Mouse (Mus musculus) liver, embryonic 14.5 days (tissue): Measurements from ENCODE around the gene Dhx37. TPM values are rescaled to one million over a fixed set of nuclear protein-coding genes. Genes with fewer than 3 reads are reported as not detected.

Experiments used
- ATAC-seq: fragments of 200-750 bp; cut with Nextera tagmentation; 2 replicates; pipeline ENCODE4 v1.8.0; 2017; ENCODE audit warnings: moderate number of reproducible peaks, mild to moderate bottlenecking, moderate library complexity; ENCODE audit not compliant: insufficient read depth
- DNase-seq, 3 experiments: peaks; one replicate each; pipeline ENCODE4 v3.0.0-alpha.2; 2012 to 2013; ENCODE audit warnings: low read depth in 3 of 3, low spot score in 3 of 3
- H3K27ac ChIP-seq: fragments of 300-500 bp; sonication (generic); 2 replicates; pipeline ENCODE4 v1.5.1; 2014; ENCODE audit warnings: moderate library complexity, mild to moderate bottlenecking, control low read depth, inconsistent platforms
- H3K27me3 ChIP-seq: fragments of 300-500 bp; sonication (generic); 2 replicates; pipeline ENCODE4 v1.6.1; 2014; ENCODE audit warnings: mild to moderate bottlenecking, low read length, moderate library complexity; ENCODE audit not compliant: control insufficient read depth, insufficient read depth
- H3K36me3 ChIP-seq: fragments of 300-500 bp; sonication (generic); replicated peaks from 2 replicates; pipeline ENCODE4 v1.6.1; 2014; ENCODE audit warnings: low read depth; ENCODE audit not compliant: control insufficient read depth, insufficient read depth
- H3K4me1 ChIP-seq, 2 experiments: fragments of 200-500 bp in 1 of 2; fragments of 300-500 bp in 1 of 2; sonication (generic) in 1 of 2; replicated peaks; 2 replicates each; pipeline ENCODE4 v1.6.1; 2012 to 2014; ENCODE audit warnings: antibody characterized with exemption in 1 of 2, inconsistent platforms in 1 of 2, low read length in 1 of 2; ENCODE audit not compliant: control insufficient read depth in 2 of 2, insufficient read depth in 2 of 2
- H3K4me2 ChIP-seq: fragments of 300-500 bp; sonication (generic); 2 replicates; pipeline ENCODE4 v1.6.1; 2014; ENCODE audit warnings: low read depth, mild to moderate bottlenecking, control low read depth, moderate library complexity
- H3K4me3 ChIP-seq, 2 experiments: fragments of 200-500 bp in 1 of 2; fragments of 300-500 bp in 1 of 2; sonication (generic) in 1 of 2; 2 replicates each; pipeline ENCODE4 v1.5.1; 2012 to 2014; ENCODE audit warnings: low read depth in 2 of 2, low read length in 2 of 2, mild to moderate bottlenecking in 2 of 2, control low read depth in 1 of 2, inconsistent platforms in 1 of 2, moderate library complexity in 1 of 2; ENCODE audit not compliant: insufficient read depth in 1 of 2
- H3K9ac ChIP-seq: fragments of 300-500 bp; sonication (generic); replicated peaks from 2 replicates; pipeline ENCODE4 v1.6.1; 2014; ENCODE audit warnings: mild to moderate bottlenecking, control low read depth, moderate library complexity
- H3K9me3 ChIP-seq: fragments of 300-500 bp; sonication (generic); 2 replicates; pipeline ENCODE4 v1.6.1; 2016; ENCODE audit warnings: low read length, mixed read lengths; ENCODE audit not compliant: control insufficient read depth
- CTCF ChIP-seq: IDR thresholded peaks from 2 replicates; pipeline ENCODE4 v1.5.1; 2016; ENCODE audit warnings: antibody characterized with exemption, low read depth, control low read depth
- EP300 ChIP-seq: IDR thresholded peaks from 2 replicates; pipeline ENCODE4 v1.6.1; 2016; ENCODE audit warnings: antibody characterized with exemption, low read depth
- WGBS: fragments of 180-500 bp; shearing (Covaris S2); extraction: QIAGEN DNeasy Blood & Tissue Kit; methylation state at CpG from one replicate; pipeline ENCODE4 v1.1.7; 2014; ENCODE audit not compliant: insufficient replicate concordance; 5-methylcytosine and 5-hydroxymethylcytosine counted together
- polyA plus RNA-seq, 2 experiments: library from polyadenylated mRNA; depleted of rRNA in 1 of 2; stranded (reverse) in 1 of 2; unstranded in 1 of 2; fragments of >200 nt; fragmentation: Nextera tagmentation in 1 of 2; extraction: Ambion mirVana in 1 of 2; gene quantifications; 2 replicates each; pipeline versions ENCODE4 v1.2.1 to v1.2.3; 2012 to 2014

Dhx37 gene
- polyA plus RNA-seq, 2 experiments: 2.2 to 8.1 TPM

DNA sequence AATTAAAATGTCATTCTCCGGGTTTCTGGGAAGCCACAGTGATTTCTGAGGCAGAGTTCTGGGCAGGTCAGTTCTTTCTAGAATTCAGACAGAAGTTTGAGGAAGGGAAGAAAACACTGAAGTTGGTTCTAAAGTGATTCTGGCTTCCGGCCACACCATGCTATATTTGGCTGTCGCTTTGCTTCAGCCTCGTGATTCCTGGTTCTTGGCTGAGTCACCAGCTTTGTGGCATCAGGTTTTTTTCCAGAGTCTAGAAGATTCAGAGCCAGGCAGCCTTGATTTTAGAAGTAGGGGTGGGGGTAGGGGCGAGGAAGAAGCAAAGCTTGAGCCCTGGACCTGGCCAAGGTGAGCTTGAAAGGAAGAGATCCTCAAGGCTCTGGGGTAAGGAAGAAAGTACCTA lies 42.3 kb downstream of the Dhx37 start:
- no peaks in the 10 kb centered on the region for H3K9me3 ChIP-seq
- H3K4me1 ChIP-seq: peaks cover 20 to 38% of the 10 kb centered on the region in 2 experiments
- peaks cover 7% of the 10 kb centered on the region for H3K36me3 ChIP-seq
- H3K4me2 ChIP-seq: no peak overlapping the region
- no peak for DNase-seq
- peak overlapping the region; percentile 89 for H3K27ac ChIP-seq
- no peak for TF ChIP-seq EP300
- TF ChIP-seq CTCF: no peak
- no peak overlapping the region for H3K4me3 ChIP-seq
- WGBS: 71% methylated on average over 5 of the region's 5 CpGs
- no peak overlapping the region for H3K9ac ChIP-seq
- H3K27me3 ChIP-seq: no peaks in the 10 kb centered on the region; the same call in 1 of the 2 replicates
- ATAC-seq: no peak

DNA sequence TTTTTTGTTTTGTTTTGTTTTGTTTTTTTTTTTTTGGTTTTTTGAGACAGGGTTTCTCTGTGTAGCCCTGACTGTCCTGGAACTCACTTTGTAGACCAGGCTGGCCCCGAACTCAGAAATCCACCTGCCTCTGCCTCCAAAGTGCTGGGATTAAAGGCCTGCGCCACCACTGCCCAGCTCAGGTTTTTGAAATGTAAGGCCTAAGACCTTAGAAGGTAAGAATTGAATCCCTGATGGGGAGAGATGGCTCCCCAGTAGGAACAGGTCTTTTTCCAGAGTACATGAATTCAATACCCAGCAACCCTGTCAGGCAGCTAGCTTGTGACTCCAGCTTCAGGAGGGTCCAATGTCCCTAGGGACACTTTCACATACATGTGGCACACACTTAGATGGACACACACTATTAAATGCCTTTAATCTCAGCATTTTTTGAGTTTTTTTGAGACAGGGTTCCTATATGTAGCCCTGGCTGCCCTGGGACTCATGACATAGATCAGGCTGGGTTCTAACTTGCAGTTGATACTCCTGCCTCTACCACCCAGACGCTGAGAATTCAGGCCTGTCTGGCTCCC lies 42.9 kb downstream of the Dhx37 start:
- no peaks in the 10 kb centered on the region for H3K9me3 ChIP-seq
- peaks cover 20 to 38% of the 10 kb centered on the region in 2 experiments for H3K4me1 ChIP-seq
- no peak overlapping the region for H3K9ac ChIP-seq
- DNase-seq: no peak
- peak overlapping the region; percentile 89 for H3K27ac ChIP-seq
- H3K4me3 ChIP-seq: no peak overlapping the region
- no peaks in the 10 kb centered on the region for H3K27me3 ChIP-seq
- 0 out of 2 replicates have a peak overlapping the region, but pooled peaks have one; percentile 8 for H3K4me2 ChIP-seq
- 82% methylated on average over 3 of the region's 3 CpGs for WGBS
- ATAC-seq: no peak
- TF ChIP-seq EP300: no peak
- no peak for TF ChIP-seq CTCF
- peaks cover 8% of the 10 kb centered on the region for H3K36me3 ChIP-seq

- peaks cover 19% of the 10 kb centered on the region for H3K36me3 ChIP-seq
- under 1% methylated on average over 69 of the region's 69 CpGs for WGBS
- no peaks in the 10 kb centered on the region for H3K27me3 ChIP-seq
- peak within 1 kb of the TSS; percentile 98 for H3K9ac ChIP-seq
- DNase-seq: peak; percentile 86 to 91 (median 89)
- peak; percentile 61; the same call in 1 of the 2 replicates for TF ChIP-seq EP300
- no peak for TF ChIP-seq CTCF
- H3K4me2 ChIP-seq: peak within 1 kb of the TSS; percentile 91
- H3K4me1 ChIP-seq: peaks cover 20 to 34% of the 10 kb centered on the region in 2 experiments
- peak; percentile 70 for ATAC-seq
- H3K27ac ChIP-seq: peak within 1 kb of the TSS; percentile 89
- H3K9me3 ChIP-seq: no peaks in the 10 kb centered on the region
- peak within 1 kb of the TSS; percentile 92 to 95 for H3K4me3 ChIP-seq
These were observed 44.1 kb downstream of the Dhx37 start, which contains the start of gene Ubc for GRCm38 (mm10) chr5:125389579-125390441. TSS of gene Ubc (minus strand) at chr5:125390202.

- H3K4me2 ChIP-seq: peak within 1 kb of the TSS; percentile 91
- H3K27me3 ChIP-seq: no peaks in the 10 kb centered on the region
- H3K9me3 ChIP-seq: no peaks in the 10 kb centered on the region
- H3K4me1 ChIP-seq: peaks cover 15 to 30% of the 10 kb centered on the region in 2 experiments
- peak within 1 kb of the TSS; percentile 89 for H3K27ac ChIP-seq
- ATAC-seq (peak; percentile 50), DNase-seq (peak; percentile 72 to 80 (median 77))
- H3K9ac ChIP-seq: peak within 1 kb of the TSS; percentile 98
- under 1% methylated on average over 41 of the region's 41 CpGs for WGBS
- TF ChIP-seq EP300 (no peak; the same call in 1 of the 2 replicates), CTCF (no peak)
- peaks cover 24% of the 10 kb centered on the region for H3K36me3 ChIP-seq
- peak within 1 kb of the TSS; percentile 92 to 95 for H3K4me3 ChIP-seq
These were observed 44.8 kb downstream of the Dhx37 start, which contains the start of gene Gm10382 for GRCm38 (mm10) chr5:125389131-125389578. TSS of gene Gm10382 (plus strand) at chr5:125389322.
